Mouse (Mus musculus) CH12.LX (cell line): Measurements from ENCODE around the gene Pcdh15. TPM values are rescaled to one million over a fixed set of nuclear protein-coding genes. Genes with fewer than 3 reads are reported as not detected.

Source experiments
- DNase-seq: peaks from one replicate; pipeline ENCODE4 v3.0.0-alpha.2; 2013; ENCODE audit errors: extremely low read depth
- H3K27ac ChIP-seq: 2 replicates; pipeline ENCODE4 v1.5.1; 2012; ENCODE audit warnings: low read depth, mild to moderate bottlenecking, control low read depth, moderate library complexity; ENCODE audit not compliant: insufficient read depth
- H3K27me3 ChIP-seq: replicated peaks from 2 replicates; pipeline ENCODE3; 2012; ENCODE audit warnings: inconsistent platforms
- H3K36me3 ChIP-seq, 2 experiments: replicated peaks in 1 of 2; 2 replicates each; pipeline versions ENCODE3 to v1.6.1; 2012; ENCODE audit warnings: inconsistent platforms in 1 of 2, low read length in 1 of 2, mild to moderate bottlenecking in 1 of 2, mixed read lengths in 1 of 2, moderate library complexity in 1 of 2; ENCODE audit not compliant: control insufficient read depth in 1 of 2, insufficient read depth in 1 of 2
- H3K4me1 ChIP-seq, 2 experiments: 2 replicates each; pipeline ENCODE4 v1.6.1; 2012; ENCODE audit warnings: inconsistent platforms in 1 of 2, moderate library complexity in 1 of 2; ENCODE audit not compliant: insufficient read depth in 2 of 2, control insufficient read depth in 1 of 2
- H3K4me2 ChIP-seq: 2 replicates; pipeline ENCODE4 v1.6.1; 2012; ENCODE audit warnings: low read depth, mild to moderate bottlenecking, control low read depth; ENCODE audit not compliant: poor library complexity, insufficient read depth, severe bottlenecking
- H3K4me3 ChIP-seq, 3 experiments: fragments of 150-350 bp in 1 of 3; sonication (generic) in 1 of 3; replicated peaks in 1 of 3; 2 replicates each; pipeline versions ENCODE3 to v1.5.1; 2011 to 2012; ENCODE audit warnings: low read depth in 2 of 3, low read length in 2 of 3, mild to moderate bottlenecking in 2 of 3, moderate library complexity in 2 of 3, control low read depth in 1 of 3, improper control_type of control experiment in 1 of 3, inconsistent platforms in 1 of 3, mixed read lengths in 1 of 3; ENCODE audit not compliant: poor library complexity in 1 of 3
- H3K79me2 ChIP-seq: replicated peaks from 2 replicates; pipeline ENCODE4 v1.6.1; 2012; ENCODE audit warnings: mild to moderate bottlenecking, moderate library complexity; ENCODE audit not compliant: control insufficient read depth, poor library complexity, insufficient read depth, severe bottlenecking; ENCODE audit errors: extremely low read depth
- H3K9ac ChIP-seq: 2 replicates; pipeline ENCODE4 v1.6.1; 2012; ENCODE audit warnings: low read depth, mild to moderate bottlenecking, control low read depth, moderate library complexity; ENCODE audit not compliant: insufficient read depth
- H3K9me3 ChIP-seq: replicated peaks from 2 replicates; pipeline ENCODE3; 2012; ENCODE audit warnings: low read length, inconsistent platforms, mixed read lengths
- BHLHE40 ChIP-seq: IDR thresholded peaks from 2 replicates; pipeline ENCODE4 v1.6.1; 2011; ENCODE audit warnings: mild to moderate bottlenecking, low read depth, low read length, improper control_type of control experiment
- CHD1 ChIP-seq: IDR thresholded peaks from 2 replicates; pipeline ENCODE4 v1.6.1; 2012; ENCODE audit warnings: low read depth, low read length, improper control_type of control experiment, inconsistent platforms
- CTCF ChIP-seq, 2 experiments: IDR thresholded peaks in 1 of 2; conservative IDR thresholded peaks in 1 of 2; 2 replicates each; pipeline ENCODE4 v1.5.1; 2011 to 2012; ENCODE audit warnings: low read depth in 2 of 2, low read length in 2 of 2, improper control_type of control experiment in 1 of 2, inconsistent platforms in 1 of 2, mild to moderate bottlenecking in 1 of 2, moderate library complexity in 1 of 2
- E2F4 ChIP-seq: IDR thresholded peaks from 2 replicates; pipeline ENCODE4 v1.6.1; 2011; ENCODE audit warnings: low read depth, low read length, improper control_type of control experiment; ENCODE audit not compliant: insufficient replicate concordance
- ETS1 ChIP-seq: conservative IDR thresholded peaks from 2 replicates; pipeline ENCODE4 v1.6.1; 2012; ENCODE audit warnings: low read depth, mild to moderate bottlenecking, inconsistent platforms, low read length, improper control_type of control experiment, moderate library complexity
- HCFC1 ChIP-seq: IDR thresholded peaks from 2 replicates; pipeline ENCODE4 v1.6.1; 2012; ENCODE audit warnings: low read depth, mild to moderate bottlenecking, inconsistent platforms, low read length, improper control_type of control experiment
- IRF4 ChIP-seq: IDR thresholded peaks from 2 replicates; pipeline ENCODE4 v1.6.1; 2014; ENCODE audit warnings: low read depth, mild to moderate bottlenecking, inconsistent platforms, low read length, improper control_type of control experiment
- KAT2A ChIP-seq: IDR thresholded peaks from 2 replicates; pipeline ENCODE4 v1.6.1; 2012; ENCODE audit warnings: low read length, improper control_type of control experiment, inconsistent platforms; ENCODE audit not compliant: insufficient replicate concordance
- MAFK ChIP-seq: IDR thresholded peaks from 2 replicates; pipeline ENCODE4 v1.6.1; 2011; ENCODE audit warnings: low read length, improper control_type of control experiment; ENCODE audit not compliant: insufficient replicate concordance
- MEF2A ChIP-seq: IDR thresholded peaks from 2 replicates; pipeline ENCODE4 v1.6.1; 2014; ENCODE audit warnings: low read depth, mild to moderate bottlenecking, inconsistent platforms, low read length, improper control_type of control experiment, borderline replicate concordance
- NELFE ChIP-seq: IDR thresholded peaks from 2 replicates; pipeline ENCODE4 v1.6.1; 2011; ENCODE audit warnings: low read depth, low read length, improper control_type of control experiment
- NRF1 ChIP-seq: IDR thresholded peaks from 2 replicates; pipeline ENCODE4 v1.6.1; 2014; ENCODE audit warnings: low read depth, mild to moderate bottlenecking, inconsistent platforms, low read length, improper control_type of control experiment, moderate library complexity
- POLR2A ChIP-seq: IDR thresholded peaks from 2 replicates; pipeline ENCODE4 v1.6.1; 2011; ENCODE audit warnings: low read depth, mild to moderate bottlenecking, improper control_type of control experiment, low read length
- POLR2AphosphoS2 ChIP-seq: IDR thresholded peaks from 2 replicates; pipeline ENCODE4 v1.6.1; 2011; ENCODE audit warnings: low read depth, low read length, improper control_type of control experiment
- RAD21 ChIP-seq: IDR thresholded peaks from 2 replicates; pipeline ENCODE4 v1.6.1; 2011; ENCODE audit warnings: low read depth, mild to moderate bottlenecking, low read length, improper control_type of control experiment, moderate library complexity
- SIN3A ChIP-seq: IDR thresholded peaks from 2 replicates; pipeline ENCODE4 v1.6.1; 2012; ENCODE audit warnings: low read length, improper control_type of control experiment, inconsistent platforms
- UBTF ChIP-seq: IDR thresholded peaks from 2 replicates; pipeline ENCODE4 v1.6.1; 2012; ENCODE audit warnings: low read depth, mild to moderate bottlenecking, inconsistent platforms, low read length, improper control_type of control experiment, moderate library complexity
- USF1 ChIP-seq: IDR thresholded peaks from 2 replicates; pipeline ENCODE4 v1.6.1; 2014; ENCODE audit warnings: low read depth, mild to moderate bottlenecking, inconsistent platforms, low read length, improper control_type of control experiment
- USF2 ChIP-seq: conservative IDR thresholded peaks from 2 replicates; pipeline ENCODE4 v1.6.1; 2011; ENCODE audit warnings: low read depth, low read length, improper control_type of control experiment
- ZC3H11A ChIP-seq: IDR thresholded peaks from 2 replicates; pipeline ENCODE4 v1.6.1; 2012; ENCODE audit warnings: low read depth, mild to moderate bottlenecking, inconsistent platforms, low read length, improper control_type of control experiment
- ZNF384 ChIP-seq: IDR thresholded peaks from 2 replicates; pipeline ENCODE4 v1.6.1; 2012; ENCODE audit warnings: low read depth, low read length, improper control_type of control experiment, inconsistent platforms
- dilution Hi-C: fragments of 300-500 bp; cut with MboI; formaldehyde crosslinking; loops from 2 replicates; pipeline ENCODE4 v1.14.3; 2020; ENCODE audit warnings: low sequenced_read_pairs; ENCODE audit not compliant: extremely low pct_unique_long_range_greater_than_20kb, extremely low pct_ligation_motif_present
- in situ Hi-C: fragments of 300-500 bp; cut with MboI; formaldehyde crosslinking; loops from 3 replicates; pipeline ENCODE4 v1.14.3; 2019; ENCODE audit warnings: low sequenced_read_pairs, low pct_ligation_motif_present, low pct_unique_long_range_greater_than_20kb, mixed read lengths
- polyA plus RNA-seq: library from polyadenylated mRNA; unstranded; fragments of >175 nt; gene quantifications from 2 replicates; pipeline ENCODE4 v1.2.1, GENCODE M21; 2012; ENCODE audit warnings: low read depth; ENCODE audit not compliant: insufficient read length
- total RNA-seq, 2 experiments: library from RNA; depleted of rRNA; stranded (reverse); fragments of 300-350 nt in 1 of 2; fragments of >200 nt in 1 of 2; gene quantifications; 2 replicates each; pipeline ENCODE4 v1.2.3; 2012 to 2014

Gene Pcdh15
- total and polyA plus RNA-seq, 3 experiments = not detected

GRCm38 (mm10) chr10:74147966-74148365 is 1048.8 kb downstream of the Pcdh15 start:
- Histone ChIP-seq H3K79me2 (no peaks in the 10 kb centered on the region), H3K4me1 (no peaks in the 10 kb centered on the region), H3K36me3 (no peaks in the 10 kb centered on the region), H3K9me3 (peaks cover 2% of the 10 kb centered on the region), H3K4me3 (no peak overlapping the region), H3K9ac (no peak overlapping the region), H3K27ac (no peak overlapping the region)
- TF ChIP-seq MEF2A (no peak), NRF1 (no peak), ZC3H11A (no peak), USF2 (no peak), ETS1 (no peak), BHLHE40 (no peak), RAD21 (no peak), UBTF (no peak), POLR2A (no peak), ZNF384 (no peak), IRF4 (no peak), POLR2AphosphoS2 (no peak), KAT2A (no peak), USF1 (no peak)
- TF ChIP-seq, all 38 proteins: peak for 0
- Histone ChIP-seq H3K27me3 (no peaks in the 10 kb centered on the region), H3K4me2 (no peak overlapping the region)
- no peak for DNase-seq
- in situ Hi-C loops (no loop called here), dilution Hi-C loops (no loop called here)

GRCm38 (mm10) chr10:74181921-74182320 is 1082.8 kb downstream of the Pcdh15 start:
- in situ Hi-C loops = no loop called here
- dilution Hi-C loops = no loop called here
- H3K4me2 ChIP-seq = no peak overlapping the region
- no peak overlapping the region for H3K9ac ChIP-seq
- no peak for DNase-seq
- no peak overlapping the region for H3K4me3 ChIP-seq
- H3K79me2 ChIP-seq = no peaks in the 10 kb centered on the region
- H3K27me3 ChIP-seq = no peaks in the 10 kb centered on the region
- no peak overlapping the region for H3K27ac ChIP-seq
- H3K36me3 ChIP-seq = no peaks in the 10 kb centered on the region
- no peak for TF ChIP-seq NELFE
- no peak for TF ChIP-seq HCFC1
- no peak for TF ChIP-seq ZNF384
- no peak for TF ChIP-seq CHD1
- no peak for TF ChIP-seq E2F4
- no peak for TF ChIP-seq MEF2A
- TF ChIP-seq NRF1 = no peak
- no peak for TF ChIP-seq SIN3A
- TF ChIP-seq MAFK = no peak
- no peak for TF ChIP-seq IRF4
- no peak for TF ChIP-seq POLR2AphosphoS2
- no peak for TF ChIP-seq CTCF (conservative IDR thresholded peaks at IDR 0.05 in 1 of 2, IDR thresholded peaks at IDR 0.05 in 1 of 2; ENCODE audit: low read depth in 2 of 2, low read length in 2 of 2)
- no peak for TF ChIP-seq POLR2A
- H3K9me3 ChIP-seq = no peaks in the 10 kb centered on the region
- H3K4me1 ChIP-seq = no peaks in the 10 kb centered on the region
